In the genomic region with DNA sequence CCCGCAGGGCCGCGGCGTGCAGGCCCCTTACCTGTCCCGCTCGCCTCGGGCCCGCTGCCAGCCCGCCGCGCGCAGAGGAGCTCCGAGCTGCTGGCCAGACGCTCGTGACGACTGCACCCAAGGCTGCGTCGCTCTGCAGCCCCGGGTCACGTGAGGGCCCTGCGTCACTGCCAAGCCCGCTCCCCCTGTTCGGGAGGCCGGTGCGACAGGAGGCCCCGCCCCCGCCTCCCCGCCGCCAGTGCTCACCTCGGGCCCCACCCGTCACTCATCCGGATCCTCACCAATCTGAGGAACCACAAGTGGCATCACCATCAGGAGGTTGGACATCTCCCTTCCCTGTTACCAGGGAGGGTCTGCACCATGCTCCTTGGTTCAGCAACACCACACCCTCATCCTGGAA, we compare ENCODE assay signal across 8 mouse cellular contexts. TPM values are rescaled to one million over a fixed set of nuclear protein-coding genes. Genes with fewer than 3 reads are reported as not detected.
DNase-seq lines count a peak whose midpoint lies in the region; ATAC-seq and TF ChIP-seq lines count a peak whose summit lies in the region.
"Not testable (repeated sequence)": the region's sequence is repeated elsewhere in the genome, so short reads cannot be mapped to it uniquely, and the experiment has no call there.
"Had no signal": no experiment of that assay in that cellular context is flagged by ENCODE, and none has a peak within 500 bp of the region (broad histone marks: within the 10 kb centered on the region; RNA-seq: fewer than 3 reads in every experiment).

A gene (minus strand): TSS at position 217 of the 400 bp plus-strand sequence.

- not testable (repeated sequence) for TF ChIP-seq CTCF in lung, postnatal 0 days (IDR thresholded peaks at IDR 0.05)

- peak within 1 kb of the TSS; percentile 60 for H3K4me3 ChIP-seq in embryonic facial prominence, embryonic 10.5 days
- H3K4me3 ChIP-seq in intestine, embryonic 16.5 days (ENCODE audit: low read length): peak within 1 kb of the TSS; percentile 32
- H3K4me3 ChIP-seq in lung, postnatal 0 days (ENCODE audit: low read depth, low read length): peak within 1 kb of the TSS; percentile 3; the same call in 1 of the 2 replicates

- WGBS in embryonic facial prominence, embryonic 10.5 days: 26% methylated on average over 9 of the region's 32 CpGs
- no CpG with 5 or more reads among the region's 32 CpGs for WGBS in intestine, embryonic 16.5 days
- WGBS in lung, postnatal 0 days: no CpG with 5 or more reads among the region's 32 CpGs

- not testable (repeated sequence) for H3K4me1 ChIP-seq in embryonic facial prominence, embryonic 10.5 days; intestine, embryonic 16.5 days (ENCODE audit: control insufficient read depth, insufficient read depth, low read length); lung, postnatal 0 days (ENCODE audit: insufficient read depth, low read depth, low read length)

- peak within 1 kb of the TSS; percentile 77 for H3K27ac ChIP-seq in embryonic facial prominence, embryonic 10.5 days (replicated peaks)
- H3K27ac ChIP-seq in intestine, embryonic 16.5 days (ENCODE audit: low read length); lung, postnatal 0 days (ENCODE audit: low read length): not testable (repeated sequence)

- intact Hi-C loops in left cerebral cortex, postnatal 10 days (cut with DNase I): loop anchor here (5.0 kb wide), 1 partner anchor 39 kb away; no protein-coding TSS in a partner anchor

- H3K4me2 ChIP-seq in intestine, embryonic 16.5 days (ENCODE audit: low read depth, low read length): peak within 1 kb of the TSS; percentile 33; the same call in 1 of the 2 replicates
- H3K4me2 ChIP-seq in lung, postnatal 0 days (replicated peaks; ENCODE audit: low read depth, low read length): 0 out of 2 replicates have a peak within 1 kb of the TSS, but pooled peaks have one; percentile 22

- not testable (repeated sequence) for H3K9ac ChIP-seq in intestine, embryonic 16.5 days (ENCODE audit: low read depth, low read length); lung, postnatal 0 days (replicated peaks; ENCODE audit: low read depth)

- not testable (repeated sequence) for H3K9me3 ChIP-seq in embryonic facial prominence, embryonic 10.5 days; intestine, embryonic 16.5 days (ENCODE audit: control insufficient read depth, low read length); lung, postnatal 0 days (ENCODE audit: low read length)

- H3K36me3 ChIP-seq in embryonic facial prominence, embryonic 10.5 days (replicated peaks): peaks cover 13% of the 10 kb centered on the region
- H3K36me3 ChIP-seq in intestine, embryonic 16.5 days (ENCODE audit: control insufficient read depth, insufficient read depth, low read length); lung, postnatal 0 days (ENCODE audit: insufficient read depth, low read length): not testable (repeated sequence)

- peaks cover 20% of the 10 kb centered on the region for H3K27me3 ChIP-seq in embryonic facial prominence, embryonic 10.5 days (replicated peaks; ENCODE audit: low read depth, poor library complexity, severe bottlenecking)
- not testable (repeated sequence) for H3K27me3 ChIP-seq in intestine, embryonic 16.5 days (replicated peaks; ENCODE audit: control insufficient read depth, insufficient read depth, low read length); lung, postnatal 0 days (replicated peaks; ENCODE audit: insufficient read depth, low read length)

- not testable (repeated sequence) for TF ChIP-seq EP300 in lung, postnatal 0 days (IDR thresholded peaks at IDR 0.05)

- not testable (repeated sequence) for DNase-seq in adrenal gland, postnatal 25 days; gonadal fat pad, adult 2 months (ENCODE audit: low read depth); lung, postnatal 0 days (ENCODE audit: low spot score)
- peak; percentile 40 for DNase-seq in embryonic facial prominence, embryonic 10.5 days (ENCODE audit: low spot score)
- DNase-seq in left cerebral cortex, postnatal 10 days (ENCODE audit: extremely low spot score in 1 of 2, low spot score in 2 of 2): peak in 1 of 2 experiments; percentile 43
- peak; percentile 50 for DNase-seq in right cerebral cortex, adult 18-20 months

- peak; percentile 99 for ATAC-seq in intestine, embryonic 16.5 days
- peak; percentile 97 for ATAC-seq in lung, postnatal 0 days

RNA-seq across cellular contexts. Expression of the gene that starts here (rescaled TPM):
- total RNA-seq in adrenal gland, postnatal 25 days (2021): 16.1 and 27.7 TPM in 2 replicates
- polyA plus RNA-seq in embryonic facial prominence, embryonic 10.5 days (2016; fragmentation: Nextera tagmentation; extraction: Ambion mirVana): 249 and 257 TPM in 2 replicates
- 18.0 and 40.5 TPM in 2 replicates for polyA plus RNA-seq in gonadal fat pad, adult 2 months (2012; rRNA removed)
- 106 and 108 TPM in 2 replicates for polyA plus RNA-seq in intestine, embryonic 16.5 days (2015; fragmentation: Nextera tagmentation; extraction: Ambion mirVana)
- total RNA-seq in left cerebral cortex, postnatal 10 days (2021): 100 to 1,000 TPM; 440 to 449 TPM
- polyA plus RNA-seq in lung, postnatal 0 days (2015; fragmentation: Nextera tagmentation; extraction: Ambion mirVana): 250 and 327 TPM in 2 replicates
- total RNA-seq: gastrocnemius, postnatal 36 days had no signal

Comparison
In these comparisons a context has a peak if more than half of its experiments do, and no peak if none do; other contexts are left out.
1. RNA of the gene that starts here (total RNA-seq): 440 to 449 TPM in left cerebral cortex, postnatal 10 days; 16.1 to 27.7 TPM in adrenal gland, postnatal 25 days; every median in the first group is over 10 times any median in the second.
2. H3K4me3 ChIP-seq: peak in every context shown above with its lines; median percentile 60 in embryonic facial prominence, embryonic 10.5 days; 32 in intestine, embryonic 16.5 days; 3 in lung, postnatal 0 days.